Mouse (Mus musculus) ES-Bruce4 (cell line): ENCODE measurements around the gene Faim. TPM values are rescaled to one million over a fixed set of nuclear protein-coding genes. Genes with fewer than 3 reads are reported as not detected.
A peak's percentile ranks its signal among the peaks of the same experiment; 100 is the strongest.

Experiments used
- H3K27ac ChIP-seq: 2 replicates; pipeline ENCODE4 v1.5.1; 2012; ENCODE audit warnings: low read length, inconsistent platforms; ENCODE audit not compliant: insufficient read depth
- H3K27me3 ChIP-seq: 2 replicates; pipeline ENCODE4 v1.6.1; 2012; ENCODE audit warnings: mild to moderate bottlenecking, low read length, inconsistent platforms; ENCODE audit not compliant: control insufficient read depth, poor library complexity, insufficient read depth, severe bottlenecking
- H3K36me3 ChIP-seq: 2 replicates; pipeline ENCODE4 v1.6.1; 2012; ENCODE audit warnings: inconsistent platforms, mild to moderate bottlenecking, low read length, moderate library complexity; ENCODE audit not compliant: control insufficient read depth, poor library complexity, insufficient read depth, severe bottlenecking
- H3K4me1 ChIP-seq: one replicate; pipeline ENCODE4 v1.8.1; 2011; ENCODE audit warnings: low read length; ENCODE audit not compliant: control insufficient read depth, insufficient read depth
- H3K4me3 ChIP-seq: 2 replicates; pipeline ENCODE4 v1.5.1; 2011; ENCODE audit warnings: low read depth, mild to moderate bottlenecking, low read length
- H3K9ac ChIP-seq: 2 replicates; pipeline ENCODE4 v1.6.1; 2012; ENCODE audit warnings: low read depth, mild to moderate bottlenecking, inconsistent platforms; ENCODE audit not compliant: poor library complexity, severe bottlenecking
- H3K9me3 ChIP-seq: replicated peaks from 2 replicates; pipeline ENCODE4 v1.6.1; 2012; ENCODE audit warnings: mild to moderate bottlenecking, low read length, inconsistent platforms; ENCODE audit not compliant: control insufficient read depth, poor library complexity, insufficient read depth, severe bottlenecking
- CTCF ChIP-seq: IDR thresholded peaks from one replicate; pipeline ENCODE4 v1.8.1; 2011; ENCODE audit warnings: low read depth, low read length
- EP300 ChIP-seq: IDR thresholded peaks from 2 replicates; pipeline ENCODE4 v1.6.1; 2011; ENCODE audit warnings: low read depth, low read length; ENCODE audit not compliant: insufficient read depth
- POLR2A ChIP-seq: IDR thresholded peaks from one replicate; pipeline ENCODE4 v1.8.1; 2011; ENCODE audit warnings: low read length; ENCODE audit not compliant: insufficient read depth
- polyA plus RNA-seq: library from polyadenylated mRNA; stranded (reverse); fragments of >200 nt; gene quantifications from 2 replicates; pipeline ENCODE4 v1.2.4, GENCODE M21; 2011; ENCODE audit warnings: low read depth; ENCODE audit not compliant: missing spikeins, insufficient read depth, insufficient read length

Gene Faim
- polyA plus RNA-seq, 1 experiment = 35.4 TPM

- H3K4me1 ChIP-seq = no peaks in the 10 kb centered on the region
- no peak within 1 kb of the TSS for H3K27ac ChIP-seq
- no peak within 1 kb of the TSS for H3K9ac ChIP-seq
- H3K36me3 ChIP-seq = peaks cover 18% of the 10 kb centered on the region
- TF ChIP-seq POLR2A (no peak), EP300 (no peak), CTCF (no peak)
- H3K27me3 ChIP-seq = no peaks in the 10 kb centered on the region
- no peaks in the 10 kb centered on the region for H3K9me3 ChIP-seq
- H3K4me3 ChIP-seq = peak within 1 kb of the TSS; percentile 2; the same call in 1 of the 2 replicates
Observed at GRCm38 (mm10) chr9:99035575-99035974, 49.4 kb downstream of the Faim start, which contains the start of gene Gm1123. Gene Gm1123, minus strand, starts transcription at chr9:99035715.

- Histone ChIP-seq H3K36me3 (peaks cover 26% of the 10 kb centered on the region), H3K27ac (no peak overlapping the region), H3K4me1 (no peaks in the 10 kb centered on the region), H3K4me3 (no peak overlapping the region), H3K27me3 (no peaks in the 10 kb centered on the region), H3K9ac (no peak overlapping the region), H3K9me3 (no peaks in the 10 kb centered on the region)
- TF ChIP-seq EP300 (no peak), POLR2A (no peak), CTCF (no peak)
Observed at GRCm38 (mm10) chr9:99041994-99042393, 55.8 kb downstream of the Faim start.

GRCm38 (mm10) chr9:99042641-99043040 is 56.5 kb downstream of the Faim start:
- TF ChIP-seq POLR2A = no peak
- TF ChIP-seq EP300 = no peak
- no peak for TF ChIP-seq CTCF
- H3K9me3 ChIP-seq = no peaks in the 10 kb centered on the region
- no peaks in the 10 kb centered on the region for H3K27me3 ChIP-seq
- peaks cover 26% of the 10 kb centered on the region for H3K36me3 ChIP-seq
- no peak overlapping the region for H3K9ac ChIP-seq
- no peak overlapping the region for H3K27ac ChIP-seq
- no peaks in the 10 kb centered on the region for H3K4me1 ChIP-seq
- no peak overlapping the region for H3K4me3 ChIP-seq

GRCm38 (mm10) chr9:99044761-99045160 is 58.6 kb downstream of the Faim start:
- peaks cover 14% of the 10 kb centered on the region for H3K36me3 ChIP-seq
- no peaks in the 10 kb centered on the region for H3K27me3 ChIP-seq
- TF ChIP-seq POLR2A (no peak), EP300 (no peak)
- H3K4me1 ChIP-seq = no peaks in the 10 kb centered on the region
- H3K9me3 ChIP-seq = no peaks in the 10 kb centered on the region
- H3K27ac ChIP-seq = no peak overlapping the region
- no peak overlapping the region for H3K9ac ChIP-seq
- no peak overlapping the region for H3K4me3 ChIP-seq

- Histone ChIP-seq H3K27me3 (no peaks in the 10 kb centered on the region), H3K4me1 (no peaks in the 10 kb centered on the region), H3K9me3 (no peaks in the 10 kb centered on the region), H3K36me3 (peaks cover 15% of the 10 kb centered on the region), H3K9ac (no peak overlapping the region), H3K4me3 (no peak overlapping the region), H3K27ac (no peak overlapping the region)
- TF ChIP-seq EP300 (no peak), POLR2A (no peak), CTCF (no peak)
Observed at GRCm38 (mm10) chr9:99048724-99049250, 62.6 kb downstream of the Faim start.

GRCm38 (mm10) chr9:99049760-99050159 is 63.6 kb downstream of the Faim start:
- peaks cover 12% of the 10 kb centered on the region for H3K36me3 ChIP-seq
- no peak overlapping the region for H3K4me3 ChIP-seq
- TF ChIP-seq EP300 = no peak
- TF ChIP-seq POLR2A = no peak
- no peak for TF ChIP-seq CTCF
- H3K27ac ChIP-seq = no peak overlapping the region
- no peak overlapping the region for H3K9ac ChIP-seq
- H3K9me3 ChIP-seq = no peaks in the 10 kb centered on the region
- no peaks in the 10 kb centered on the region for H3K27me3 ChIP-seq
- H3K4me1 ChIP-seq = no peaks in the 10 kb centered on the region

Other genes with a start within 250 kb of the Faim start
- 1.1 and 1.8 TPM in 2 replicates for gene Prr23a1, start 143.9 kb upstream of the Faim start, polyA plus RNA-seq
- not detected in 2 replicates for gene Prr23a2, start 129.9 kb upstream of the Faim start, polyA plus RNA-seq
- 5.4 TPM in 2 replicates for gene Prr23a3, start 121.6 kb upstream of the Faim start, polyA plus RNA-seq
- gene 7420426K07Rik, start 83.3 kb upstream of the Faim start, polyA plus RNA-seq = not detected in 2 replicates
- 0.67 and 0.68 TPM in 2 replicates for gene Foxl2, start 31.1 kb upstream of the Faim start, polyA plus RNA-seq
- gene Gm1123, start 49.3 kb downstream of the Faim start, polyA plus RNA-seq = not detected in 2 replicates
- 53.8 and 55.5 TPM in 2 replicates for gene Pik3cb, start 154.2 kb downstream of the Faim start, polyA plus RNA-seq